Mouse (Mus musculus): ENCODE data around the gene Rad51d. TPM values are rescaled to one million over a fixed set of nuclear protein-coding genes. Genes with fewer than 3 reads are reported as not detected.

The Rad51d gene
- polyA plus RNA-seq, 1 experiment from 2014 or later: 6.3 TPM

DNA sequence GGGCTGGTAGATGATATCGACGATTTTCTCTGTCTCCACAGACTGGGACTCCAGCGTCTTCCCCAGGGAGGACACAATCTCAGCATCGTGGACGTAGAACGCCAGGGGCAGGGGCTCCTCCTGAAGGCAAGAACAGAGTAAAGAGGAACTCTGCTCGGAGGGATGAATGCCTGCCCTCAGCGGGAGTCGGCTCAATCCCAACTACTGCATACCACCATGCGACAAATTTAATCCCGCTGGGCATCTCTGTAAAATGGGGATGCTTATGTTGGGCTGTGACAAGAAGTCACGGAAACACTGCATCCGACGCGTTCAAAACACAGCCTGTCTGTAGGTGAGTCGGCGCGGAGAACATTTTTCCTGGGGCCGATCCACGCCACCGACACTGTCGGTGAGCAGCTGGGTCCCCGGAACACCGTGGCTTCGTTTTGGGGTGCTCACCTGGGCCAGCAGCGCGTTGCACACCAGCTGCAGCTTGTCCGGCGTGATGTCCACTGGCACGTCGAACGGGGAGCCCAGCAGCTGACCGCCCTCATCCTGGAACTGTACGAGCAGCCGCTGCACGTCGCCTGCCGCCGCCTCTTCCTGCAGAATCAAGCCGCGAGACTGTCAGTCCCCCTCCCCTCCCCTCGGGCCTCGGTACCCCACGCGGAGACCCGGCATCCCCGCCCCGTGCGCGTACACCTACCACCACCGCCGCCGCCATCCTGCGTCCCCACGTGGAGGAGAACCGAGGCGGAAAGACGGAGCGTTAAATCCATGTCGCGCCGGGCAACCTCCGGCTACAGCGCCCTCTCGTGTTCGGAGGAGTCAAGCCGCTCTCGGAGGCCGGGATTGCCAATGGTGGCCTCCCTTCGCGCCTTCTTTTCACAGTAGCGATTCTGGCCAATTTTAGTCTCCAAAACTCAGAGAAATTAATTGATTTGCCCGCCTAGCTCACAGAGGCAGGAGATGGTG, 17.5 kb upstream of the Rad51d start, which contains the start of gene Nle1:
TSS of gene Nle1 (minus strand) at position 761 of the 957 bp plus-strand sequence.
- Histone ChIP-seq H3K4me3 (ENCODE audit: inconsistent target) (peak within 1 kb of the TSS; percentile 62), H3K27ac (no peak within 1 kb of the TSS), H3K79me2 (ENCODE audit: inconsistent target) (no peaks in the 10 kb centered on the region; the same call in 1 of the 2 replicates), H3K36me3 (ENCODE audit: inconsistent target) (peaks cover 16% of the 10 kb centered on the region; the same call in 1 of the 2 replicates)
- 2% methylated on average over 69 of the region's 73 CpGs for WGBS (ENCODE audit: missing documents)

DNA sequence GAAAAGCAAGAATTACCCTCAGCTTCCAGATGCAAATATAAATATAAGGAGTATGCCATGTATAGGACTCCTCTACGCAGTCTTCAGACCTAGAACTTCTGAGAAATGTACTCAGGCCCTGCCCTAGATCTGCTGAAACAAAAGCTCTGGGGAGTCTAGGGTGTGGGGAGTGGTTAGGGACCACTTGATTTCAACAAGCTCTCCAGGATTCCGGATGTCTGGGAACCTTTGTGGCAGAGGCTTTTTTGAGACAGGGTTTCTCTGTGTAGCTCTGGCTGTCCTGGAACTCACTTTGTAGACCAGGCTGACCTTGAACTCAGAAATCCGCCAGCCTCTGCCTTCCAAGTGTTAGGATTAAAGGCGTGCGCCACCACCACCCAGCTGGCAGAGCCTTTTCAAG, 15.4 kb upstream of the Rad51d start:
- H3K4me3 ChIP-seq (ENCODE audit: inconsistent target): no peak overlapping the region
- H3K36me3 ChIP-seq (ENCODE audit: inconsistent target): peaks cover 33% of the 10 kb centered on the region; the same call in 1 of the 2 replicates
- WGBS (ENCODE audit: missing documents): 97% methylated on average over 5 of the region's 5 CpGs

DNA sequence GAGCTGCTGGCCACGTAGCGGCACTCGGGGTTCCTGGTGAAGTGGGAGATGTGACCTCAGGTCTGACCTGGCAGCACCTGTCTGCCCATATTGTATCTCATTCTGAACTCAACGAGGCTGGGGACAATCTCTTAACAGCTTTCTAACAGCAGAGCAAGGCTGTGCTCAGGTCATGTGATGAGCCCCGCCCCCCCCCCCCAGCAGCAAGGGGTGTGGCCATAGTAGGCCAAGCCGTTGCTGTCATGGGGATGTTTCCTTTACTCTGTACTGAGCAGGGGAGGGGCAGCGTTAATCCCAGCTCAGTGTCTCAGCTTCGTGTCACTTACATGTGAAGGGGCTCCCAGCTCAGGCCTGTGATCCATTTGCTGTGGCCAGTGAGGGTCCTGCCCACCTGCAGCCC, 14.5 kb upstream of the Rad51d start:
- 69% methylated on average over 8 of the region's 8 CpGs for WGBS (ENCODE audit: missing documents)
- H3K4me3 ChIP-seq (ENCODE audit: inconsistent target): no peak overlapping the region
- peaks cover 33% of the 10 kb centered on the region; the same call in 1 of the 2 replicates for H3K36me3 ChIP-seq (ENCODE audit: inconsistent target)
- H3K79me2 ChIP-seq (ENCODE audit: inconsistent target): no peaks in the 10 kb centered on the region; the same call in 1 of the 2 replicates
- no peak overlapping the region for H3K27ac ChIP-seq

More for the DNA sequence above, 15.4 kb upstream of the Rad51d start:
- Histone ChIP-seq H3K79me2 (ENCODE audit: inconsistent target) (no peaks in the 10 kb centered on the region; the same call in 1 of the 2 replicates), H3K27ac (no peak overlapping the region)

DNA sequence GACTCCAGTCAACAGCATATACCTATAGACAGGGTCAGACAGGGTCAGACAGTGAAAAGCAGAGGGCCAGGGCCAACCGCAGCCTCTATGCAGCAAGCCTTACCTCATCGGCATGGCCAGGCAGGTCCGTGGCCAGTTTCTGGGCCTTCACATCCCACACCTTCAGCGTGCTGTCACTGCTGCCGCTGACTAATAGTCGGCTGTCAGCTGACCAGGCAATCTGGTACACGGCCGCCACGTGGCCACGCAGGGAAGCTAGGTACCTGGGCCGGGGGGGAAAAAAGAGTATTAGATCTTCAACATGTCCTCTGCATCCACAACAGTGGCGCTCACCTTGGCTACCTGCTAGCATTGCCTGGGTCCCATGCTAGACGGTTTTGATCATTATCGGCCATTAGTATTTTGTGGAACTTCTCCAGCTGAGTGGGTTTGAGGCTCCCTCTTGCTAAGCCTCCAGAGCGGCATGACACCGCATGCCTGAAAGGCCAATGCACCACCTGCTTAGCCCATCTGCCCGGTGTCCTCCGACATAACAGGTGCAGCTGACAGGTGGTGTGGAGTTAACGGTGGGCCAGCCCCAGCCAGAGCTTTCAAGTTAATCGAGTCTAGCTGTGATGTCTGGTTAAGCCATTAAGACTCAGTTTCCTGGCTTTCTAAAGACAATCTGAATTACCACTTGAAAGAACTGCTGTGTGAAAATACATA, 11.3 kb upstream of the Rad51d start:
- Histone ChIP-seq H3K27ac (no peak overlapping the region), H3K4me3 (ENCODE audit: inconsistent target) (no peak overlapping the region), H3K79me2 (ENCODE audit: inconsistent target) (no peaks in the 10 kb centered on the region), H3K36me3 (ENCODE audit: inconsistent target) (peaks cover 33% of the 10 kb centered on the region; the same call in 1 of the 2 replicates)
- 92% methylated on average over 20 of the region's 20 CpGs for WGBS (ENCODE audit: missing documents)

DNA sequence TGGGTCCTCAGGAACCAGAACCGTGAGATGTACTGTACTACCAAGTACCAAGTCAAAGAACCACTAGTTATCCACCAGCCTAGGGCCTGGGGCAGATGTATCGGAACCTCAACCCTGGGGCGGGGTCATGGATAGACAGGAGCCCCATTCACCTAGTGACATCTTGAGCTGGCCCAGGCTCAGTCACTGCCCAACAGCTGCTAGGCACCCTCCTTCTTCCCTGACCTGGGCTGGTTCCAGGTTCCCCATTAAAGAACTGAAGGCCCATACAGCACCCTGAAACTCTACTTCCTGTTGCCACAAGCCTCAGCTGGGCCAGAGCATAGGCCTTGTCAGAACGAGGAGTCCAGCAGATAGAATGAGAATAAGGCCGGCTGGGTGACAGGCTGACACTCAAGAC, 9.3 kb upstream of the Rad51d start:
- H3K79me2 ChIP-seq (ENCODE audit: inconsistent target): no peaks in the 10 kb centered on the region
- H3K4me3 ChIP-seq (ENCODE audit: inconsistent target): no peak overlapping the region
- no peak overlapping the region for H3K27ac ChIP-seq
- peaks cover 33% of the 10 kb centered on the region; the same call in 1 of the 2 replicates for H3K36me3 ChIP-seq (ENCODE audit: inconsistent target)
- 84% methylated on average over 5 of the region's 5 CpGs for WGBS (ENCODE audit: missing documents)

DNA sequence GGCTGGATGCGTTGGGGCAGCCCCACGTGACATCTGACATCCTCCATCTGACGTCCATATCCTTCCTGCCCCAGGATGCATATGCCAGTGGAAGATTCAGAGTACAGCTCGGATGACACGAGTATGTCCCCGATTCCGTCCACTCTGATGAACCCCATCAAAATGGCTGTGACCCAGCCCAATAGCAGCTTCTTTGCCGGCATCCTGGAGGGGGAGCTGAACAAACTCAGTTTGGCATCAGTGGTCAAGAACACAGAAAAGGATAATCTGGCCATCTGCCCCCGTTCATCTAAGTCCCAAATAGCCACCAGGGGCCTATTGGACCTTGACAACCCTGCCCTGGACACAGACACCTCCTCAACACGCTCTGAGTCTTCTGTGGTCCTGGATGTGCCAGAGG, 7.1 kb upstream of the Rad51d start:
- H3K79me2 ChIP-seq (ENCODE audit: inconsistent target): no peaks in the 10 kb centered on the region
- H3K27ac ChIP-seq: no peak overlapping the region
- peaks cover 13% of the 10 kb centered on the region; the same call in 1 of the 2 replicates for H3K36me3 ChIP-seq (ENCODE audit: inconsistent target)
- no peak overlapping the region for H3K4me3 ChIP-seq (ENCODE audit: inconsistent target)
- WGBS (ENCODE audit: missing documents): 97% methylated on average over 10 of the region's 10 CpGs

DNA sequence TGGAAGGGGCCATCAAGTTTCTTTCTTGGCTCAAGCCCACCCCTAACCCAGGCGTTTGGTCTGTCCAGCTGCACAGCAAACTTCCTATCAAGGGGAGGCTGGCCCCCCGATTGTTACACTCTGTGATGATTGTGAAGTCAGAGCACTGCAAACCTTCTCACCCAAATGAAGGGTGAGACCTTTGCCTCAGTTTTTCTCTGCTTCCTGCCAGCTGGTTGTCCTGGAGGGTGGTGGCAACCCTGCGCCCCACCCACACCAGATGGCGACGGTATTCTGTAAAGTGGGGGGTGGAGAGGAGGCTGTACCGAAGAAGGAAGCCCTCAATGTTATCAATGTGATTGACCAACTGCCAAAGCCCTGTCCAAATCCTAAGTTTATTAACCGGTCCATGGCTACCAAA, 1.5 kb upstream of the Rad51d start, which contains the start of gene Fndc8:
TSS of gene Fndc8 (plus strand) at position 189 of the 400 bp plus-strand sequence.
- WGBS (ENCODE audit: missing documents): 60% methylated on average over 7 of the region's 7 CpGs

DNA sequence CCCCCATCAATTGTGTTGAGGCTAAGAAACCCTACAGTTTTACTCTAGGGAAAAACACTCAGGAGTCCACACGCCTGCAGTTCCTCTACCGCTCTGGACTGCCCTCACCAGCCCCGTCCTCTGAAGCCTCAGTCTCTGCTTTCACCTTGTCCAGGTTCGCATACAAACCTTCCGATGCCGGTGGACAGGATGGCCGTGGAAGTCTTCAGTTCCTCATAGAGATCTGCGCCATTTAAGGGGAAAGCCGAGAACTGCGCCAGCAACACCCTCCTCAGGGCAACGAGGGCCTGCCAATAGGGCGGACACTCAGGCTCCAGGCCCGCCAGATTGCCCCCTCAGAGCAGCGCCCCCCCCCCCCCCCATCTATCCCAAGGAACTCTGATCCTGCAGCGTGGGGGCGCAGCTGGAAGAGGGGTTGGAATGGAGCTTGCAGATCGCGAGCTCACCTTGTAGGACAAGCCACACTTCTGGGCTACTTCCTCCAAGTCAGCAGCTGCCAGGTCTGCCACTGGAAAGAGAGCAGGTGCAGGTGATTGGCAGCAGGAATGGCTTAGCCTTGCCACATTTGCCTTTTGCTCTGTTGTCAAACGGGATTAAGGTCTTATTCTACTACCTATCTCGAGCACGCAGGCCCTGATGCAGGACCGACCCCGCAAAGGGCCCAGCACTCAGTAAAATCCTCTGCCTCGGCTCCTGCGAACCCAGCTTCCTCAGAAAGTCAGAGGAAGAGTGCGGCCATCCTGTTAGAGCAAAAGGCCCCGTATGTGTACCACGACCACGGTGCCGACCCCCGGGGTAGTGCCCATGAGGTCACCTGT, 681 bp downstream of the Rad51d start:
- Histone ChIP-seq H3K36me3 (ENCODE audit: inconsistent target) (no peaks in the 10 kb centered on the region), H3K79me2 (ENCODE audit: inconsistent target) (no peaks in the 10 kb centered on the region; the same call in 1 of the 2 replicates), H3K4me3 (ENCODE audit: inconsistent target) (peak overlapping the region; percentile 88), H3K27ac (peak overlapping the region; percentile 59)
- 2% methylated on average over 30 of the region's 31 CpGs for WGBS (ENCODE audit: missing documents)

More for the DNA sequence above, 1.5 kb upstream of the Rad51d start, which contains the start of gene Fndc8:
- Histone ChIP-seq H3K4me3 (ENCODE audit: inconsistent target) (no peak within 1 kb of the TSS), H3K79me2 (ENCODE audit: inconsistent target) (no peaks in the 10 kb centered on the region), H3K27ac (no peak within 1 kb of the TSS), H3K36me3 (ENCODE audit: inconsistent target) (no peaks in the 10 kb centered on the region)

DNA sequence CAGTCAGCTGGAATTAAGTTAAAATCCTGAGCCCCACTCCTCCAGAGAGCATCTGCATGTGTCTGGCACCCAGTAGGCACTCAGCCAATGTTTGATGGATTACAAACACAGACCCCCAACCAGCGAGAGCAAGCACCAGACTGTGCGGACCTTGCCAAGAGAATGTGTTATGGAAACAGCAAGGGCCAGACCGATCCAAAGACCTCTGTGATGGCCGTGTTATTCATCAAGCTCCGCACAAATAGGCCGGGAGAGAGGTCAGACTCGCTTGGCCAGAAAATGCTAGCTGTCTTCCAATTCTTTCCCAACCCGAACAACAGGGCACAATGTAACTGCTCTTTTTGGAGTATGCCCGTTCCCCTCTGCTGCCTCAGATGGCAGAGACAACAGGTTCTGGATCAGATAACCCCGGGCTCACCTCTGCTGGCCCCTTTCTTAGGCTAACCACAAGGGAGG, 1.9 kb downstream of the Rad51d start:
- WGBS (ENCODE audit: missing documents): 88% methylated on average over 10 of the region's 10 CpGs
- Histone ChIP-seq H3K36me3 (ENCODE audit: inconsistent target) (no peaks in the 10 kb centered on the region), H3K79me2 (ENCODE audit: inconsistent target) (no peaks in the 10 kb centered on the region; the same call in 1 of the 2 replicates), H3K4me3 (ENCODE audit: inconsistent target) (no peak overlapping the region), H3K27ac (no peak overlapping the region)

DNA sequence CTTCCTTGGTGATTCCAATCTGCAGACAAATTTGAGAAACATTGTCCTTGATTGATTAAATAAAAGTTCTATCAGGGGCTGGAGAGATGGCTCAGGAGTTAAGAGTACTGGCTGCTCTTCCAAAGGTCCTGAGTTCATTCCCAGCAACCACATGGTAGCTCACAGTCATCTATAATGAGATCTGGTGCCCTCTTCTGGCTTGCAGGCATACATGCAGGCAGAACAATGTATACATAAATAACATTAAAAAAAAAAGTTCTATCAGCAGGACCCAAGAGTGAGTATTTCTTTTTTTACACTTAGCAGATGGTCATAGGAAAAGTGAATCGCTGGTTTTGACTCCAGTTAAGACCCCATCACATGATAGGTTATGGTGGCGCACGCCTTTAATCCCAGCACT, 3.9 kb downstream of the Rad51d start:
- peaks cover 6% of the 10 kb centered on the region; the same call in 1 of the 2 replicates for H3K36me3 ChIP-seq (ENCODE audit: inconsistent target)
- H3K79me2 ChIP-seq (ENCODE audit: inconsistent target): no peaks in the 10 kb centered on the region; the same call in 1 of the 2 replicates
- H3K27ac ChIP-seq: no peak overlapping the region
- H3K4me3 ChIP-seq (ENCODE audit: inconsistent target): no peak overlapping the region
- WGBS (ENCODE audit: missing documents): 79% methylated on average over 2 of the region's 3 CpGs

DNA sequence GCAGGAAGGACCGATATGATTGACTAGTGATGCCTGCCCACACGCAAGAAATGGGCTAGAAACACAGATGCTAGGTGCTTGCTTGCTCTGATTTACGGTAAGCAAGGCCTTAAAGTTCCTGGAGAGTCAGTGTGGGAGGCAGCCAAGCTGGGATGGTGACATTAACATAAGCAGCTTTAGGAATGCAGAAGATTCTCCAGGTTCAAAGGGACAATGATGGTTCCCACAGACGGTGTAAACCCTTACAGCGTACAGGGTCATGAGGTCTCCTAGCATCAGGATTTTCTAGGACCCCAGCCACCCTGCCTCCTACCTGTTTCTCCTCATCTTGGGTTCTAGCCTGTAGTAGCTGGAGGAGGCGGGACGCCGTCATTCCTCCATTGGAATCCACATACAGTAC, 7.2 kb downstream of the Rad51d start:
- Histone ChIP-seq H3K4me3 (ENCODE audit: inconsistent target) (no peak overlapping the region), H3K79me2 (ENCODE audit: inconsistent target) (no peaks in the 10 kb centered on the region; the same call in 1 of the 2 replicates), H3K27ac (no peak overlapping the region), H3K36me3 (ENCODE audit: inconsistent target) (peaks cover 12% of the 10 kb centered on the region; the same call in 1 of the 2 replicates)
- 92% methylated on average over 8 of the region's 8 CpGs for WGBS (ENCODE audit: missing documents)

DNA sequence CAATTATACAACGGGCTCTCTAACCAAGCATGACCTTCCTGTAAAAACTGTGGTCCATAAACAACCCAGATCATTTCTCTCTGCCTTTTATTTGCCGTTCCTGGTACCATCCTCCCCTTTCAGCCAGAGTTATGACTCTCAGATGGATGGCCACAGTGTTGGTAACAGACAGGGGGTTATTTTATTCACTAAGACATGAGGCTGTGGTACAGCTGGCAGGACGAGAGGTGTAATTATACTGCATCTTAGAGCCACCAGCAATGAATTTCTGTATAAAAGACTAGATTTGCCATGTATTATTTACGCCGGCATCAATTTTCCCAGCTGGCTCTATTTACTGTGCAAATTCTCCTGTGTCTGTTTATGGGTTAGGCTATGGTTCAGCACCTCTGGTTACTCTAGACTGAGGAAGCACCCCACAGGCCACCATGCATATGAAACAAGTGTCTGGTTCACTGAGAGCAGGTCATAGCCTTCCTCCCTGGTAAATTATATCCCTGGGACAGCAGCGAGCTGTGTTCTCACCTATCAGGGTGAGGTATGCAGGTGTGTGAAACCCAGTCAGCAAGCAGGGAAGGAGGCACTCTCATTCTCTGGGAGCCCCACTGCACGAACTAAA, 12.6 kb downstream of the Rad51d start:
- H3K79me2 ChIP-seq (ENCODE audit: inconsistent target): no peaks in the 10 kb centered on the region
- no peak overlapping the region for H3K27ac ChIP-seq
- WGBS (ENCODE audit: missing documents): 90% methylated on average over 7 of the region's 7 CpGs
- H3K4me3 ChIP-seq (ENCODE audit: inconsistent target): no peak overlapping the region
- peaks cover 9% of the 10 kb centered on the region; the same call in 1 of the 2 replicates for H3K36me3 ChIP-seq (ENCODE audit: inconsistent target)

DNA sequence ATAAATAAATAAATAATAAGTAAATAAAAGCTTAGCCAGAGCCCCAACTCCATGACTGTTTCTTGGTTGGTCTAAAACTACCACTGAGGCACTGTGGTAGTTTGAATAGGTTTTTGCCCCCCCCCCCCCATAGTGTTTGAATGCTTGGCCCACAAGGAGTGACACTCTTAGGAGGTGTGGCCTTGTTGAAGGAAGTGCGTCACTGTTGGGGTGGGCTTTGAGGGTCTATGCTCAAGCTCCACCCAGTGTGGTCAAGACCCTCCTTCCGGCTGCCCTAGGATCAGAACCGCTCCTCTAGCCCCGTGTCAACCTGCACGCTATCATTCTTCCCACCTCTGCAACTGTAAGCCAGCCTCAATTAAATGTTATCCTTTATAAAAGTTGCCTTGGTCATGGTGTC, 14.8 kb downstream of the Rad51d start:
- 100% methylated on average over 5 of the region's 5 CpGs for WGBS (ENCODE audit: missing documents)

More for the DNA sequence above, 14.8 kb downstream of the Rad51d start:
- H3K36me3 ChIP-seq (ENCODE audit: inconsistent target): peaks cover 5% of the 10 kb centered on the region; the same call in 1 of the 2 replicates
- H3K27ac ChIP-seq: no peak overlapping the region
- H3K4me3 ChIP-seq (ENCODE audit: inconsistent target): no peak overlapping the region
- H3K79me2 ChIP-seq (ENCODE audit: inconsistent target): no peaks in the 10 kb centered on the region

All from macrophage (primary cell).